In genomic region chr1:135800192-135800950, GRCm38 (mm10) we compare ENCODE assay signal across 11 mouse cellular contexts. TPM values are rescaled to one million over a fixed set of nuclear protein-coding genes. Genes with fewer than 3 reads are reported as not detected.
DNase-seq lines count a peak whose midpoint lies in the region; ATAC-seq and TF ChIP-seq lines count a peak whose summit lies in the region.
"Had no signal": no experiment of that assay in that cellular context is flagged by ENCODE, and none has a peak within 500 bp of the region (broad histone marks: within the 10 kb centered on the region; RNA-seq: fewer than 3 reads in every experiment).

No protein-coding gene starts in this region.

- DNase-seq in liver: peak; percentile 59
- no peak for DNase-seq in liver, postnatal 0 days
- DNase-seq in heart, postnatal 0 days (ENCODE audit: low spot score): peak; percentile 91
- DNase-seq in layer of hippocampus, adult 2 months (ENCODE audit: low spot score in 2 of 2): no peak
- no peak for DNase-seq in kidney, adult 18-20 months
- DNase-seq: cerebellum, adult 8-10 months; thymus, adult 18-20 months had no signal

- no peak for ATAC-seq in liver, postnatal 0 days
- peak; percentile 87 for ATAC-seq in heart, postnatal 0 days (ENCODE audit: insufficient read depth, low read depth)
- peak; percentile 68 for ATAC-seq in intestine, embryonic 15.5 days
- peak; percentile 62 for ATAC-seq in neural tube, embryonic 15.5 days (ENCODE audit: low FRiP score)
- no peak for ATAC-seq in cerebellum, adult (ENCODE audit: insufficient number of reproducible peaks, low FRiP score, low TSS enrichment)

- TF ChIP-seq CTCF in liver, postnatal 0 days (IDR thresholded peaks at IDR 0.05; ENCODE audit: low read depth): no peak
- no peak for TF ChIP-seq CTCF in heart, postnatal 0 days (IDR thresholded peaks at IDR 0.05; ENCODE audit: low read depth)
- no peak for TF ChIP-seq CTCF in layer of hippocampus, adult 2 months (conservative IDR thresholded peaks at IDR 0.05)

- H3K4me3 ChIP-seq in liver, postnatal 0 days (ENCODE audit: low read depth, low read length): no peak overlapping the region
- H3K4me3 ChIP-seq in heart, postnatal 0 days (ENCODE audit: low read depth, low read length): peak overlapping the region; percentile 48
- no peak overlapping the region for H3K4me3 ChIP-seq in intestine, embryonic 15.5 days (replicated peaks)
- H3K4me3 ChIP-seq in neural tube, embryonic 15.5 days (replicated peaks): no peak overlapping the region
- no peak overlapping the region for H3K4me3 ChIP-seq in layer of hippocampus, adult 2 months

- H3K4me2 ChIP-seq in liver, postnatal 0 days (ENCODE audit: low read depth, low read length): no peak overlapping the region
- H3K4me2 ChIP-seq in heart, postnatal 0 days (ENCODE audit: low read depth, low read length): peak overlapping the region; percentile 57
- H3K4me2 ChIP-seq in intestine, embryonic 15.5 days (replicated peaks): no peak overlapping the region; the same call in 1 of the 2 replicates
- no peak overlapping the region for H3K4me2 ChIP-seq in neural tube, embryonic 15.5 days

- H3K36me3 ChIP-seq in liver, postnatal 0 days (replicated peaks; ENCODE audit: insufficient read depth, low read length): no peaks in the 10 kb centered on the region
- peaks cover 12% of the 10 kb centered on the region; the same call in 1 of the 2 replicates for H3K36me3 ChIP-seq in heart, postnatal 0 days (replicated peaks; ENCODE audit: control insufficient read depth, insufficient read depth, low read length)
- H3K36me3 ChIP-seq in intestine, embryonic 15.5 days: no peaks in the 10 kb centered on the region
- H3K36me3 ChIP-seq in neural tube, embryonic 15.5 days: no peaks in the 10 kb centered on the region

- no peak overlapping the region for H3K9ac ChIP-seq in liver, postnatal 0 days (replicated peaks)
- peak overlapping the region; percentile 68 for H3K9ac ChIP-seq in heart, postnatal 0 days (replicated peaks; ENCODE audit: low read depth, low read length)
- H3K9ac ChIP-seq in intestine, embryonic 15.5 days: no peak overlapping the region
- no peak overlapping the region for H3K9ac ChIP-seq in neural tube, embryonic 15.5 days (replicated peaks)

- H3K27ac ChIP-seq in liver, postnatal 0 days (ENCODE audit: low read depth): no peak overlapping the region
- peak overlapping the region; percentile 95 for H3K27ac ChIP-seq in heart, postnatal 0 days (ENCODE audit: low read depth)
- peak overlapping the region; percentile 90 for H3K27ac ChIP-seq in intestine, embryonic 15.5 days
- no peak overlapping the region for H3K27ac ChIP-seq in neural tube, embryonic 15.5 days (replicated peaks)
- no peak overlapping the region for H3K27ac ChIP-seq in layer of hippocampus, adult 2 months

- peaks cover 3% of the 10 kb centered on the region; the same call in 1 of the 2 replicates for H3K27me3 ChIP-seq in liver, postnatal 0 days (ENCODE audit: insufficient read depth, low read length)
- no peaks in the 10 kb centered on the region for H3K27me3 ChIP-seq in heart, postnatal 0 days (ENCODE audit: control insufficient read depth, insufficient read depth, low read length)
- no peaks in the 10 kb centered on the region for H3K27me3 ChIP-seq in intestine, embryonic 15.5 days (replicated peaks)
- no peaks in the 10 kb centered on the region for H3K27me3 ChIP-seq in neural tube, embryonic 15.5 days (replicated peaks)

- TF ChIP-seq EP300 in liver, postnatal 0 days (IDR thresholded peaks at IDR 0.05; ENCODE audit: low read depth): no peak
- peak; percentile 99 for TF ChIP-seq EP300 in heart, postnatal 0 days (IDR thresholded peaks at IDR 0.05; ENCODE audit: low read depth)

- WGBS in liver, postnatal 0 days (ENCODE audit: insufficient replicate concordance): 38% methylated on average over 8 of the region's 8 CpGs
- WGBS in heart, postnatal 0 days: 17% methylated on average over 8 of the region's 8 CpGs
- WGBS in intestine, embryonic 15.5 days: 18% methylated on average over 8 of the region's 8 CpGs
- 54% methylated on average over 8 of the region's 8 CpGs for WGBS in neural tube, embryonic 15.5 days

- peaks cover 4% of the 10 kb centered on the region; the same call in 1 of the 2 replicates for H3K4me1 ChIP-seq in liver, postnatal 0 days (ENCODE audit: insufficient read depth)
- peaks cover 39% of the 10 kb centered on the region for H3K4me1 ChIP-seq in heart, postnatal 0 days (ENCODE audit: control insufficient read depth, insufficient read depth)
- peaks cover 31% of the 10 kb centered on the region for H3K4me1 ChIP-seq in intestine, embryonic 15.5 days (replicated peaks)
- H3K4me1 ChIP-seq in neural tube, embryonic 15.5 days: peaks cover 4% of the 10 kb centered on the region; the same call in 1 of the 2 replicates

- H3K9me3 ChIP-seq in liver, postnatal 0 days (ENCODE audit: low read length): no peaks in the 10 kb centered on the region
- H3K9me3 ChIP-seq in heart, postnatal 0 days (replicated peaks; ENCODE audit: control insufficient read depth, low read length): no peaks in the 10 kb centered on the region
- H3K9me3 ChIP-seq in intestine, embryonic 15.5 days: no peaks in the 10 kb centered on the region
- H3K9me3 ChIP-seq in neural tube, embryonic 15.5 days (replicated peaks): no peaks in the 10 kb centered on the region

RNA-seq across cellular contexts. Expression of gene Lad1, which starts 18.0 kb away (rescaled TPM):
- polyA plus RNA-seq in liver, postnatal 0 days (2015; fragmentation: Nextera tagmentation; extraction: Ambion mirVana): 0.42 and 0.77 TPM in 2 replicates
- total RNA-seq in heart, postnatal 0 days (2014; rRNA removed; ENCODE audit: low replicate concordance): 4.4 and 32.9 TPM in 2 replicates
- 9.1 and 11.1 TPM in 2 replicates for polyA plus RNA-seq in heart, postnatal 0 days (2015; fragmentation: Nextera tagmentation; extraction: Ambion mirVana)
- polyA plus RNA-seq in intestine, embryonic 15.5 days (2015; fragmentation: Nextera tagmentation; extraction: Ambion mirVana): 179 and 196 TPM in 2 replicates
- polyA plus RNA-seq in neural tube, embryonic 15.5 days (2015; fragmentation: Nextera tagmentation; extraction: Ambion mirVana): 0.65 and 15.3 TPM in 2 replicates
- 1 to 10 TPM in 1 of 2 experiments, under 1 TPM in 1; 0.97 to 1.3 TPM for total RNA-seq in layer of hippocampus, adult 2 months (2021)

RNA-seq across cellular contexts. Expression of gene Tnni1, which starts 21.1 kb away (rescaled TPM):
- polyA plus RNA-seq in liver, postnatal 0 days (2015; fragmentation: Nextera tagmentation; extraction: Ambion mirVana): 1.2 and 4.7 TPM in 2 replicates
- 4,186 and 4,592 TPM in 2 replicates for total RNA-seq in heart, postnatal 0 days (2014; rRNA removed; ENCODE audit: low replicate concordance)
- polyA plus RNA-seq in heart, postnatal 0 days (2015; fragmentation: Nextera tagmentation; extraction: Ambion mirVana): 4,392 and 4,399 TPM in 2 replicates
- polyA plus RNA-seq in intestine, embryonic 15.5 days (2015; fragmentation: Nextera tagmentation; extraction: Ambion mirVana): 5.4 and 8.3 TPM in 2 replicates
- 19.9 and 31.1 TPM in 2 replicates for polyA plus RNA-seq in neural tube, embryonic 15.5 days (2015; fragmentation: Nextera tagmentation; extraction: Ambion mirVana)
- 1 to 10 TPM; 2.9 to 3.2 TPM for total RNA-seq in layer of hippocampus, adult 2 months (2021)
- total RNA-seq: neutrophil, adult 5-6 weeks had no signal

RNA-seq across cellular contexts. Expression of gene Phlda3, which starts 34.5 kb away (rescaled TPM):
- 4.0 and 4.9 TPM in 2 replicates for polyA plus RNA-seq in liver, postnatal 0 days (2015; fragmentation: Nextera tagmentation; extraction: Ambion mirVana)
- total RNA-seq in heart, postnatal 0 days (2014; rRNA removed; ENCODE audit: low replicate concordance): 87.5 and 130 TPM in 2 replicates
- 65.5 and 67.2 TPM in 2 replicates for polyA plus RNA-seq in heart, postnatal 0 days (2015; fragmentation: Nextera tagmentation; extraction: Ambion mirVana)
- polyA plus RNA-seq in intestine, embryonic 15.5 days (2015; fragmentation: Nextera tagmentation; extraction: Ambion mirVana): 44.5 and 44.6 TPM in 2 replicates
- 54.1 and 62.9 TPM in 2 replicates for polyA plus RNA-seq in neural tube, embryonic 15.5 days (2015; fragmentation: Nextera tagmentation; extraction: Ambion mirVana)
- 10 to 100 TPM; 11.8 to 12.1 TPM for total RNA-seq in layer of hippocampus, adult 2 months (2021)

RNA-seq across cellular contexts. Expression of gene Tnnt2, which starts 35.8 kb away (rescaled TPM):
- polyA plus RNA-seq in liver, postnatal 0 days (2015; fragmentation: Nextera tagmentation; extraction: Ambion mirVana): 3.2 and 3.6 TPM in 2 replicates
- 1,865 and 1,929 TPM in 2 replicates for total RNA-seq in heart, postnatal 0 days (2014; rRNA removed; ENCODE audit: low replicate concordance)
- 13,184 and 14,025 TPM in 2 replicates for polyA plus RNA-seq in heart, postnatal 0 days (2015; fragmentation: Nextera tagmentation; extraction: Ambion mirVana)
- polyA plus RNA-seq in intestine, embryonic 15.5 days (2015; fragmentation: Nextera tagmentation; extraction: Ambion mirVana): 16.4 and 17.4 TPM in 2 replicates
- polyA plus RNA-seq in neural tube, embryonic 15.5 days (2015; fragmentation: Nextera tagmentation; extraction: Ambion mirVana): 9.7 and 12.3 TPM in 2 replicates
- total RNA-seq in layer of hippocampus, adult 2 months (2021): 1 to 10 TPM; 1.4 to 1.6 TPM
- total RNA-seq: neutrophil, adult 5-6 weeks had no signal

Comparison
In these comparisons a context has a peak if more than half of its experiments do, and no peak if none do; other contexts are left out.
1. DNase-seq: peak in liver (single experiment) and heart, postnatal 0 days (single experiment); none in liver, postnatal 0 days (single experiment), layer of hippocampus, adult 2 months (0 of 2) and kidney, adult 18-20 months (single experiment).
2. ATAC-seq: peak in heart, postnatal 0 days (single experiment), intestine, embryonic 15.5 days (single experiment) and neural tube, embryonic 15.5 days (single experiment); none in liver, postnatal 0 days (single experiment) and cerebellum, adult (single experiment).
3. H3K27ac ChIP-seq: peak in heart, postnatal 0 days (single experiment) and intestine, embryonic 15.5 days (single experiment); none in liver, postnatal 0 days (single experiment), neural tube, embryonic 15.5 days (single experiment) and layer of hippocampus, adult 2 months (single experiment).
4. RNA of gene Lad1, which starts 18.0 kb away (polyA plus RNA-seq): 179 to 196 TPM in intestine, embryonic 15.5 days; 9.1 to 11.1 TPM in heart, postnatal 0 days, 0.65 to 15.3 TPM in neural tube, embryonic 15.5 days and 0.42 to 0.77 TPM in liver, postnatal 0 days; every median in the first group is over 10 times any median in the second.
5. RNA of gene Tnni1, which starts 21.1 kb away (polyA plus RNA-seq): 4,392 to 4,399 TPM in heart, postnatal 0 days; 19.9 to 31.1 TPM in neural tube, embryonic 15.5 days, 5.4 to 8.3 TPM in intestine, embryonic 15.5 days and 1.2 to 4.7 TPM in liver, postnatal 0 days; every median in the first group is over 100 times any median in the second.